Mouse (Mus musculus) CH12.LX (cell line): ENCODE measurements at regions not wholly inside any gene's neighbourhood (a gene's known extent, or its start where the extent isn't known, plus 50 kb on each side); places are given as distances from the start of the nearest gene placed in this dataset.

Experiments
- CHD2 ChIP-seq: IDR thresholded peaks from 2 replicates; pipeline ENCODE4 v1.6.1; 2011; ENCODE audit warnings: low read length, improper control_type of control experiment
- CTCF ChIP-seq, 2 experiments: IDR thresholded peaks in 1 of 2; conservative IDR thresholded peaks in 1 of 2; 2 replicates each; pipeline ENCODE4 v1.5.1; 2011 to 2012; ENCODE audit warnings: low read depth in 2 of 2, low read length in 2 of 2, improper control_type of control experiment in 1 of 2, inconsistent platforms in 1 of 2, mild to moderate bottlenecking in 1 of 2, moderate library complexity in 1 of 2
- ETS1 ChIP-seq: conservative IDR thresholded peaks from 2 replicates; pipeline ENCODE4 v1.6.1; 2012; ENCODE audit warnings: low read depth, mild to moderate bottlenecking, inconsistent platforms, low read length, improper control_type of control experiment, moderate library complexity
- GABPA ChIP-seq: IDR thresholded peaks from 2 replicates; pipeline ENCODE4 v1.6.1; 2012; ENCODE audit warnings: low read depth, low read length, improper control_type of control experiment, inconsistent platforms; ENCODE audit not compliant: insufficient replicate concordance
- MAFK ChIP-seq: IDR thresholded peaks from 2 replicates; pipeline ENCODE4 v1.6.1; 2011; ENCODE audit warnings: low read length, improper control_type of control experiment; ENCODE audit not compliant: insufficient replicate concordance
- MEF2A ChIP-seq: IDR thresholded peaks from 2 replicates; pipeline ENCODE4 v1.6.1; 2014; ENCODE audit warnings: low read depth, mild to moderate bottlenecking, inconsistent platforms, low read length, improper control_type of control experiment, borderline replicate concordance
- POLR2A ChIP-seq: IDR thresholded peaks from 2 replicates; pipeline ENCODE4 v1.6.1; 2011; ENCODE audit warnings: low read depth, mild to moderate bottlenecking, improper control_type of control experiment, low read length
- TCF12 ChIP-seq: IDR thresholded peaks from 2 replicates; pipeline ENCODE4 v1.6.1; 2014; ENCODE audit warnings: low read depth, mild to moderate bottlenecking, inconsistent platforms, low read length, improper control_type of control experiment
- USF1 ChIP-seq: IDR thresholded peaks from 2 replicates; pipeline ENCODE4 v1.6.1; 2014; ENCODE audit warnings: low read depth, mild to moderate bottlenecking, inconsistent platforms, low read length, improper control_type of control experiment

DNA sequence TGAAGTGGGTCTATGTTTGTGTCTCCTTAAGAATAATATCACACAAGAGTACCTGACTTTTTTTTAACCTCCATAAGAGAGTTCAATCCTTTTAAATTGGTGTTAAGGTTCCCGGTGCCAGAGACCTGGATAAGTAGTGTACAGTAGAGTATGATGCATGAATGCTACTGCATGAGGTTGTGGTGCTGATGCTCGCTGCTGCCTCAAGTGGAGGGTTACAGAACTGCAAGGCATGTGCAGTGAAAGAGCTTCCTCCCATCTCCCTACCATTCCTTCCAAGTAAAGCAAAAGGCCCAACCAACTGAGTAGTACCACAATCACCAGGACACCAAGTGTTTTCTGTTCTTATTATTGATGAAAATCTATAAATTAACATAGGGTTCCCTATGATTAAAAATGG, 227.5 kb downstream of the Plod2 start:
- TF ChIP-seq TCF12 (no peak), USF1 (no peak), CTCF (conservative IDR thresholded peaks at IDR 0.05 in 1 of 2, IDR thresholded peaks at IDR 0.05 in 1 of 2; ENCODE audit: low read depth in 2 of 2, low read length in 2 of 2) (peak; percentile 67 to 96), CHD2 (no peak), MAFK (no peak), POLR2A (no peak), GABPA (no peak), MEF2A (no peak), ETS1 (no peak)
